Mouse (Mus musculus): ENCODE results near the gene Tmed4.
"Not testable (repeated sequence)": the region's sequence is repeated elsewhere in the genome, so short reads cannot be mapped to it uniquely, and the experiment has no call there.

- not testable (repeated sequence) for TF ChIP-seq CTCF (IDR thresholded peaks at IDR 0.05); POLR2A (IDR thresholded peaks at IDR 0.05; ENCODE audit: insufficient read depth, low read depth, low read length)
These were observed 20.1 kb downstream of the Tmed4 start for GRCm38 (mm10) chr11:6254602-6255001.

Measured in heart, adult 2 months (tissue).